Mouse (Mus musculus) gastrocnemius, adult 2 months (tissue): Measurements from ENCODE around the gene Slc2a13. TPM values are rescaled to one million over a fixed set of nuclear protein-coding genes. Genes with fewer than 3 reads are reported as not detected.

Experiments
- DNase-seq: peaks from one replicate; pipeline ENCODE4 v3.0.0; 2022
- H3K27ac ChIP-seq: fragments of 200-600 bp; 2 replicates; pipeline ENCODE4 v1.8.1; 2022; ENCODE audit warnings: mild to moderate bottlenecking
- H3K4me3 ChIP-seq: fragments of 200-600 bp; 2 replicates; pipeline ENCODE4 v1.8.1; 2022; ENCODE audit warnings: mild to moderate bottlenecking, moderate library complexity
- CTCF ChIP-seq: fragments of 200-600 bp; IDR thresholded peaks from 2 replicates; pipeline ENCODE4 v1.8.1; 2022; ENCODE audit warnings: antibody characterized with exemption, mild to moderate bottlenecking, moderate library complexity
- intact Hi-C: fragments of 180-260 bp; cut with DNase I; formaldehyde crosslinking; loops from one replicate; pipeline ENCODE4 v1.15.1; 2025
- long read RNA-seq, 2 experiments: library from polyadenylated mRNA; stranded (forward); transcript quantifications; one replicate each; pipeline ENCODE4 v2.0.0; 2021
- total RNA-seq, 2 experiments: library from RNA; stranded (reverse); gene quantifications; 2 replicates each; pipeline ENCODE4 v1.2.3; 2021

The Slc2a13 gene
- total RNA-seq: under 1 TPM; 0.61 to 0.70 TPM
- long read RNA-seq, experiment 1, partial matches to known transcripts: 0 of 1 reads
- long read RNA-seq, experiment 1, other reads (novel, unspliced or antisense): 1 of 1 reads
- long read RNA-seq, experiment 2: 0 reads

DNA sequence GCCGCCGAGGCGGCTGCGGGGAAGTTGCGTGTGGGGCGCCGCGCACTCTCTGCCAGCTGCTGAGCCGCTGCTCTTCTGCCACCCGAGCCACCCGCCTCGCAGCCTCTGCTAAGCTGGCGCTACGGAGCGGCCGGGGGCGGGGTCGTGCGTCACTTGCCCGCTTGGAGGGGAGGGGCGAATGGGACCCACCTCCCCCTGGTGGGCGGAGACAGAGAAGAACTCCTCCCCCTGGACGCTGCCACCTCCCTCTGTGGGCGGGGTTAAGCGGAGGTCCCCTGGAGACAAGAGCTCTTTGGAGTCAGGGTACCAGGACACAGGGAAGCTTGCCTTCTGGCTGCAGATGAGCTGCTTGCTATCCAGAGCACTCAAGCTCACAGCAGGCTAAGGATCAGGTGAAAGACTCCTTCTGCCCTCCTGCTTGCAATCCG is at the start of gene Slc2a13:
Gene Slc2a13, minus strand, starts transcription at position 151 of the 428 bp plus-strand sequence.
- peak within 1 kb of the TSS; percentile 81 for H3K27ac ChIP-seq
- peak within 1 kb of the TSS; percentile 92 for H3K4me3 ChIP-seq
- TF ChIP-seq CTCF: no peak
- DNase-seq: peak; percentile 94
- intact Hi-C loops: loop anchor here (5.0 kb wide), 1 partner anchor 271 kb away; no protein-coding TSS in a partner anchor

GRCm38 (mm10) chr15:91616016-91616415 is 43.0 kb upstream of the Slc2a13 start:
- intact Hi-C loops: no loop called here
- H3K27ac ChIP-seq: no peak overlapping the region
- no peak for TF ChIP-seq CTCF

DNA sequence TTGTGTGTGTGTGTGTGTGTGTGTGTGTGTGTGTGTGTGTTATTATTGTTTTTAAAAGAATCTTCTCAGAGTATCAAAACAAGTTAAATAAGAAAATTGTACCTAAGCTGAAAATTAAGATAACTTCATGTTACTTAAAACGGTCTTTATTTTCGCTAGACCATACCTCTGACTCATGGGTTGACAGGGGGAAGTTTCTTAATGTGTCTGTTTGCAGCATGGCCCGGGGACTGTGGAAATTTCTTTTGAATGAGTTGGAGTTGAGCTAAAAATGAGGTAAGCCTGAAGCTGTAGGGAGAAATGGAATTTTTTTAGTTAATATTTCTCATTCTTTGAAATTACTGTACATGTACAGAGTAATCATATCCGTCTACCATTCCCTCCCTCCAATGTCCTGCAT is 42.5 kb upstream of the Slc2a13 start:
- DNase-seq: no peak
- intact Hi-C loops: no loop called here
- Histone ChIP-seq H3K4me3 (no peak overlapping the region), H3K27ac (no peak overlapping the region)
- no peak for TF ChIP-seq CTCF

More at GRCm38 (mm10) chr15:91616016-91616415, 43.0 kb upstream of the Slc2a13 start:
- no peak overlapping the region for H3K4me3 ChIP-seq
- DNase-seq: no peak

- intact Hi-C loops: no loop called here
- Histone ChIP-seq H3K4me3 (no peak overlapping the region), H3K27ac (no peak overlapping the region)
- TF ChIP-seq CTCF: no peak
- DNase-seq: no peak
Observed at GRCm38 (mm10) chr15:91613981-91614665, 41.1 kb upstream of the Slc2a13 start.

GRCm38 (mm10) chr15:91609713-91610112 is 36.7 kb upstream of the Slc2a13 start:
- intact Hi-C loops: loop anchor here (2.0 kb wide), 1 partner anchor 145 kb away; no protein-coding TSS in a partner anchor
- no peak overlapping the region for H3K27ac ChIP-seq
- TF ChIP-seq CTCF: peak; percentile 78
- no peak overlapping the region for H3K4me3 ChIP-seq
- peak; percentile 64 for DNase-seq

GRCm38 (mm10) chr15:91608811-91609210 is 35.8 kb upstream of the Slc2a13 start:
- intact Hi-C loops: loop anchor here (2.0 kb wide), 1 partner anchor 146 kb away; no protein-coding TSS in a partner anchor
- no peak overlapping the region for H3K27ac ChIP-seq
- DNase-seq: no peak
- no peak for TF ChIP-seq CTCF
- no peak overlapping the region for H3K4me3 ChIP-seq

GRCm38 (mm10) chr15:91601197-91601596 is 28.1 kb upstream of the Slc2a13 start:
- TF ChIP-seq CTCF: no peak
- H3K4me3 ChIP-seq: no peak overlapping the region
- no peak for DNase-seq
- no peak overlapping the region for H3K27ac ChIP-seq
- intact Hi-C loops: no loop called here

DNA sequence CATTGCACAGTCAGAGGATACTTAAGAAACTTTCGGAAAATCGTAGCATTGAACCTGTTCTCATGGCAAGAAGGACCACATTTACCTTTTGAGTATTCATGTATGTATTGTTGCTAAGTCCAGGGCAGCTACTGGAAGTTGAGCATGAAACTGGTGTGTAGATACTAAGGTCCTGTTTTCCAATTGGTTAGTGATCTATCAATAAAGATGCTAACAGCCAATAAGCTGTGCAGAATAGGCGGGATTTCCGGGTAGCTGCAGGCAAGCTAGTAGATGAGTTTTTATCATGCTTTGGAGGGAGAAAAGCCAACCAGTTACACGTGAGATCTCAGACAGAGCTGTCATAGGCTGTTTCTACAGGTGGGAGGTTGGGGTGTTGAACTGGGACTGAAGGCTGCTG is 24.2 kb upstream of the Slc2a13 start:
- TF ChIP-seq CTCF: no peak
- intact Hi-C loops: no loop called here
- Histone ChIP-seq H3K4me3 (no peak overlapping the region), H3K27ac (no peak overlapping the region)
- no peak for DNase-seq

DNA sequence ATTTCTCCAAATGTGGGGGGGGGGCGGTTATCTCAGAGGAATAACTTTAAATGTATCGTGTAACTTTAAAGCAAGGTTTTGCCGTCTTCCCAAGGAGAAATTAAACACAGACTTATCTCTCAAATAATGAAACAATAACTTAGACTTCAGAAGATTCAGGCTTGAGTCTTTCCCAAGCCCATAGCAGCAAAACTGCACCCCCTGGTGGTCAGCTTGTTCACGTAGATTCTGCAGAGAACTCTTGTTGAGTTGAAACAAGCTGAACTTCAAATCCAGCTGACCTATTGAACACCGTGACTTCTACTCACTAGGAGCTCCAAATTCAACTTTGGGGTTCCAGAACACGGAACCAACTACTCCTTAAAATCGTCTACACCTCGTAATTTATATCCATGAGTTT is 1.4 kb upstream of the Slc2a13 start:
- DNase-seq: peak; percentile 85
- intact Hi-C loops: loop anchor here (1.0 to 5.0 kb wide), 2 partner anchors 96 to 272 kb away; no protein-coding TSS in a partner anchor

GRCm38 (mm10) chr15:91572421-91573069 is 516 bp downstream of the Slc2a13 start:
- no peak for TF ChIP-seq CTCF

More for the DNA sequence above, 1.4 kb upstream of the Slc2a13 start:
- Histone ChIP-seq H3K27ac (no peak overlapping the region), H3K4me3 (0 out of 2 replicates have a peak overlapping the region, but pooled peaks have one; percentile 21)
- TF ChIP-seq CTCF: peak; percentile 82

DNA sequence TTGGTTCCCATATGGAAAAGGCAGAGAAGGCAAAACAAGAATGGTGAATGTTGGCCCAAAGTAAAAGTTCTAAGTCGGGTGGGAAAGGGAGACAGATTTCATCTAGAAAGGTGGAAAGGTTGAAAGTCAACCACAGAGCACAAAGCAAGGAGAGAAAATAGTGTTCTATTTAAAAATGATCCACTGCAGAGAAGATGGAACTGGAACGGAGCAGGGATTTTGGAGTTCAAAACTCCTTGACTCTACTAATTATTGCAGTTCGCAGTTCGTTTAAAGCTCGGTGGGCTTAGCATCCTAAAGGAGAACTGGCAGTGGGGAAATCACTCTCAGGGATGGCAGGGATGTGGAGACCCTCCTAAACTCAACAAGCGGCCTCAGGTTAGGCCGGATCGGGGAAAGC is 1.1 kb downstream of the Slc2a13 start:
- peak overlapping the region; percentile 92 for H3K4me3 ChIP-seq
- TF ChIP-seq CTCF: no peak
- intact Hi-C loops: loop anchor here (5.0 kb wide), 1 partner anchor 270 kb away; no protein-coding TSS in a partner anchor

More at GRCm38 (mm10) chr15:91572421-91573069, 516 bp downstream of the Slc2a13 start:
- Histone ChIP-seq H3K4me3 (peak overlapping the region; percentile 92), H3K27ac (peak overlapping the region; percentile 81)
- DNase-seq: peak; percentile 62
- intact Hi-C loops: loop anchor here (5.0 kb wide), 1 partner anchor 270 kb away; no protein-coding TSS in a partner anchor

DNA sequence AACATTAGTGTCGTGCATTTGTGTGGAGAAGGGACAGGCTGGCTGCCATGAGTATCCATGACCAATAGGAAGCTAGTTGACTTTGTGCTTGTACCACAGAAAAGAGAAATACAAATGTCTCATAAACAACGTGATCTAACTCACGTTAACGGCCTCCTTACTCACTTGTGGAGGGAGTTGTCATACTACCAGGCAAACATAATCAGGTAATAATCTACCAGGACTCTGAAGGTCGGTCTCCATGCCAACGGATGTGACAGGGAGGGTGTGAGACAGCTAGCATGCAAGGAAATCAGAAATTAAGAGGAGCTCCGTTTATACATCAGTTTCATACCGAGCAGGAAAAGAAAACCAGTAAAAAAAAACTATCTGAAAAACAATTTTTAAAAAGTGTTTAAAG is 6.3 kb downstream of the Slc2a13 start:
- no peak for DNase-seq
- no peak for TF ChIP-seq CTCF
- intact Hi-C loops: no loop called here
- H3K4me3 ChIP-seq: no peak overlapping the region
- no peak overlapping the region for H3K27ac ChIP-seq

More for the DNA sequence above, 1.1 kb downstream of the Slc2a13 start:
- DNase-seq: no peak
- peak overlapping the region; percentile 81; the same call in 1 of the 2 replicates for H3K27ac ChIP-seq
